Comparison of ENCODE assay signal across 8 mouse cellular contexts in the genomic region with DNA sequence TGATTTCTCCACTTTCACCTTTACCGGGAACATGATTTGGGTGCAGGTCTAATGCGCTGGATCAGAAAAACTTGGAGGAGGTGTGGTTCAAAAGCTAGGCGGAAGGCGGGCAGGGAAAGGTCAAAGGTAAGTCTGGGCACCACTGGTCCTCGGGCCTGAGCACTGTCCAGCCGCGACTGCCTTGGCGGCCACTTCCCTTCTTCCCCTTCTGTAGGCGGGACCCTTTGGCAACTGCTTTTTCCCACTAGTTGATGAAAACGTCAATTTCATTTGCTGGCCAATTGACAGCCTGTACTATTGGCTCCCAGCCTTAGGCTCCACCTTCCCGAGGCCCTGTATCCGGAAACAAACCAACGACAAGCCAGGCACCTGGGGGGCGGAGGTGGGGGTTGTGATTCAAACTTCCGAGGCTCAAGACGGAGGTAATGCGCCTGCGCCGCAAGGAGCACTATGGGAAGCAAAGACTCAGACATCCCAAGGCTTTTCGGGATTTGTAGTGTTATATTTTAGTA. TPM values are rescaled to one million over a fixed set of nuclear protein-coding genes. Genes with fewer than 3 reads are reported as not detected.
DNase-seq lines count a peak whose midpoint lies in the region; ATAC-seq and TF ChIP-seq lines count a peak whose summit lies in the region.

A gene (minus strand): TSS at position 396 of the 512 bp plus-strand sequence.

- H3K27me3 ChIP-seq in Patski: no peaks in the 10 kb centered on the region
- peaks cover 1% of the 10 kb centered on the region; the same call in 1 of the 2 replicates for H3K27me3 ChIP-seq in hindbrain, embryonic 13.5 days

- POLR2A ChIA-PET in Patski (lab: Charles Lee): interaction anchor here (0.5 to 1.5 kb wide), 3 partner anchors 8 to 202 kb away, joined by 3 read pairs; no protein-coding TSS in a partner anchor

- H3K4me1 ChIP-seq in hindbrain, embryonic 13.5 days (replicated peaks): peaks cover 41% of the 10 kb centered on the region

- peak; percentile 95 for DNase-seq in Patski (ENCODE audit: low read depth, low spot score)
- peak; percentile 99 for DNase-seq in cerebellum, postnatal 14 days
- DNase-seq in frontal cortex, postnatal 14 days (ENCODE audit: low spot score in 2 of 2): peak; percentile 96 to 98
- DNase-seq in layer of hippocampus, postnatal 25 days (ENCODE audit: extremely low spot score in 1 of 2, low spot score in 1 of 2): peak; percentile 80 to 84
- DNase-seq in lung, postnatal 25 days (ENCODE audit: low spot score): peak; percentile 99
- DNase-seq in retina, embryonic 14.5 days (ENCODE audit: low spot score): peak; percentile 97
- peak; percentile 92 for DNase-seq in thymus, postnatal 4 days

- peak within 1 kb of the TSS; percentile 88 for H3K9ac ChIP-seq in hindbrain, embryonic 13.5 days

- H3K27ac ChIP-seq in hindbrain, embryonic 13.5 days: peak within 1 kb of the TSS; percentile 41

- peak; percentile 83 for ATAC-seq in Patski
- peak; percentile 86 for ATAC-seq in hindbrain, embryonic 13.5 days (ENCODE audit: low FRiP score)

- in situ Hi-C loops in Patski (cut with MboI; ENCODE audit: low pct_unique_long_range_greater_than_20kb): loop anchor here (10.0 kb wide), 1 partner anchor 1735 kb away; a partner anchor contains a TSS

- peak within 1 kb of the TSS; percentile 61 for H3K4me3 ChIP-seq in hindbrain, embryonic 13.5 days

- under 1% methylated on average over 20 of the region's 20 CpGs for WGBS in hindbrain, embryonic 13.5 days

- TF ChIP-seq CTCF in Patski (IDR thresholded peaks at IDR 0.05): no peak

- H3K36me3 ChIP-seq in hindbrain, embryonic 13.5 days: peaks cover 33% of the 10 kb centered on the region

- H3K4me2 ChIP-seq in hindbrain, embryonic 13.5 days: peak within 1 kb of the TSS; percentile 91

- H3K9me3 ChIP-seq in hindbrain, embryonic 13.5 days: no peaks in the 10 kb centered on the region

- CTCF ChIA-PET in Patski (lab: Charles Lee): no interaction called here

RNA-seq across cellular contexts. Expression of the gene that starts here (rescaled TPM):
- 36.4 TPM for polyA plus RNA-seq in Patski (2021)
- polyA plus RNA-seq in hindbrain, embryonic 13.5 days (2015; fragmentation: Nextera tagmentation; extraction: Ambion mirVana): 51.7 and 57.9 TPM in 2 replicates
- 10 to 100 TPM; 36.8 to 44.9 TPM for total RNA-seq in layer of hippocampus, postnatal 25 days (2021)

Comparison
In these comparisons a context has a peak if more than half of its experiments do, and no peak if none do; other contexts are left out.
1. Peak in every context shown above with its lines: DNase-seq, ATAC-seq, H3K4me3 ChIP-seq and H3K27ac ChIP-seq.